Comparison of ENCODE assay signal across 8 mouse cellular contexts in the genomic region with DNA sequence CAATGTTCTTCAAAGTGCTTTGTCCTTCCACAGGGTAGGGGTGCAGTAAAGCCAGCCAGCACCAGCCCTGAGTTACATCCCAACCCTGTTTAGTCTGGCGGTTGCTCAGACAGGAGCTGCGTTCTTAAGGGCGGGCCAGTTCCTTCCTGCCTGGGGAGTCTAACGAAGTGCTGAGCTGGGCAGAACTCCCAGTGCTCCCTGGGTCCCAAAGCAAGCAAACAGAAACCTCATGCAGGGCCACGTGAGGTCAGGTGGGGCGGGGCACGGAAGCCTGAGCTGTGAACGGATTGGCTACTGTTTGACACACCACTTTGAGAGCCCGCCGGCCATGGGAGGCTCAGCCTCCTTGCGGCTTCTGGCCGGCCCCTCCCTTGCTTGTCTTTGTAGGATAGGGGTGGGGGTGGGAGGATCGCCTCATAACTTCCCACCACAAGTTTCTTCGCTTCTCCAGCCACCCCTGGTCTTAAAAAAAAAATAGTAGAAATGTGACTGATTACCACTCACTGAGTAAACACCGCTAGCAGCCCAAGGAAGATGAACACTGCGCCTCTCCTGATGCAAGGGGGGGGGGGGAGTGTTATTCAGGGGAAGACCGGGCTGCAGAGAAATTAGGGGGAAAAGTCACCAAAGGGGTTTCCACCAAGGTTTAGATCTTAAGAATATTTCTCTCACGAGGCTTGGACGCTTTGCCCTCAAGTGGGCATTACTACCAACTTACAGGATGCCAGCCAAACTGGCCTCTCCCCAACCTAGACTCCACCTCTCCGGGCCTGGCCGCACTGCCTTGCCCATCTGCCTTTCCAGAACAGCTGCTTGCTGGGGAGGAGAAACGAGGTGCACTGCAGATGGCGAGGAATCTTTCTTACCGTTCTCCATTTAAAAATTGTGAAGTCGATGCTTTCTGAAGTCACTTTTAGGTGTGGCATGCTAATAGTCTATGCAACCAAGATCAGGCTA.
DNase-seq lines count a peak whose midpoint lies in the region; ATAC-seq lines count a peak whose summit lies in the region.

No protein-coding gene starts in this region.

- H3K9me3 ChIP-seq in intestine, embryonic 15.5 days: no peaks in the 10 kb centered on the region
- no peaks in the 10 kb centered on the region for H3K9me3 ChIP-seq in midbrain, embryonic 11.5 days (ENCODE audit: control insufficient read depth, low read length)

- H3K4me3 ChIP-seq in intestine, embryonic 15.5 days (replicated peaks): 0 out of 2 replicates have a peak overlapping the region, but pooled peaks have one; percentile 11
- no peak overlapping the region for H3K4me3 ChIP-seq in midbrain, embryonic 11.5 days (ENCODE audit: low read depth, low read length)

- WGBS in intestine, embryonic 15.5 days: 28% methylated on average over 25 of the region's 25 CpGs
- 19% methylated on average over 25 of the region's 25 CpGs for WGBS in midbrain, embryonic 11.5 days

- peaks cover 3% of the 10 kb centered on the region; the same call in 1 of the 2 replicates for H3K27me3 ChIP-seq in intestine, embryonic 15.5 days (replicated peaks)
- peaks cover 14% of the 10 kb centered on the region for H3K27me3 ChIP-seq in midbrain, embryonic 11.5 days (ENCODE audit: control insufficient read depth, insufficient read depth, low read length)

- DNase-seq in adrenal gland, adult 18-20 months (ENCODE audit: low spot score in 2 of 2): peak; percentile 80
- DNase-seq in embryo, embryonic 11 days: peak; percentile 90
- peak; percentile 97 for DNase-seq in gastrocnemius, postnatal 25 days
- DNase-seq in left cerebral cortex, postnatal 4 days: peak; percentile 74
- peak; percentile 89 for DNase-seq in midbrain, embryonic 11.5 days (ENCODE audit: low spot score, missing footprints)
- peak; percentile 51 for DNase-seq in right cerebral cortex, postnatal 4 days
- peak; percentile 92 for DNase-seq in yolk sac, embryonic 10.5 days (ENCODE audit: low spot score)

- no peak overlapping the region for H3K9ac ChIP-seq in intestine, embryonic 15.5 days
- H3K9ac ChIP-seq in midbrain, embryonic 11.5 days (ENCODE audit: low read length): 0 out of 2 replicates have a peak overlapping the region, but pooled peaks have one; percentile 20

- H3K4me2 ChIP-seq in intestine, embryonic 15.5 days (replicated peaks): peak overlapping the region; percentile 51
- peak overlapping the region; percentile 35 for H3K4me2 ChIP-seq in midbrain, embryonic 11.5 days

- peak overlapping the region; percentile 40; the same call in 1 of the 2 replicates for H3K27ac ChIP-seq in intestine, embryonic 15.5 days
- no peak overlapping the region for H3K27ac ChIP-seq in midbrain, embryonic 11.5 days (ENCODE audit: low read depth, low read length)

- intact Hi-C loops in left cerebral cortex, postnatal 4 days (cut with DNase I): no loop called here

- peak; percentile 97 for ATAC-seq in intestine, embryonic 15.5 days
- ATAC-seq in midbrain, embryonic 11.5 days (ENCODE audit: low FRiP score): peak; percentile 95

- H3K4me1 ChIP-seq in intestine, embryonic 15.5 days (replicated peaks): no peaks in the 10 kb centered on the region
- no peaks in the 10 kb centered on the region; the same call in 1 of the 2 replicates for H3K4me1 ChIP-seq in midbrain, embryonic 11.5 days (ENCODE audit: control insufficient read depth, insufficient read depth, low read length)

- H3K36me3 ChIP-seq in intestine, embryonic 15.5 days: no peaks in the 10 kb centered on the region
- H3K36me3 ChIP-seq in midbrain, embryonic 11.5 days (ENCODE audit: control insufficient read depth, insufficient read depth, low read length): no peaks in the 10 kb centered on the region
